Mouse (Mus musculus) midbrain, embryonic 14.5 days (tissue): ENCODE results near the gene Ptprq. TPM values are rescaled to one million over a fixed set of nuclear protein-coding genes. Genes with fewer than 3 reads are reported as not detected.

ENCODE experiments used
- ATAC-seq: fragments of 200-750 bp; cut with Nextera tagmentation; 2 replicates; pipeline ENCODE4 v1.8.0; 2017; ENCODE audit warnings: moderate number of reproducible peaks, moderate library complexity; ENCODE audit not compliant: low FRiP score, low TSS enrichment
- DNase-seq: peaks from one replicate; pipeline ENCODE4 v3.0.0-alpha.2; 2015
- H3K27ac ChIP-seq: fragments of 300-500 bp; sonication (generic); replicated peaks from 2 replicates; pipeline ENCODE4 v1.5.1; 2014; ENCODE audit warnings: mild to moderate bottlenecking, low read depth, low read length, moderate library complexity
- H3K27me3 ChIP-seq: fragments of 300-500 bp; sonication (generic); 2 replicates; pipeline ENCODE4 v1.6.1; 2014; ENCODE audit warnings: low read length, control low read depth, mixed read lengths; ENCODE audit not compliant: control insufficient read depth, insufficient read depth
- H3K36me3 ChIP-seq: fragments of 300-500 bp; sonication (generic); 2 replicates; pipeline ENCODE4 v1.6.1; 2014; ENCODE audit warnings: low read length, control low read depth; ENCODE audit not compliant: control insufficient read depth, insufficient read depth
- H3K4me1 ChIP-seq: fragments of 300-500 bp; sonication (generic); 2 replicates; pipeline ENCODE4 v1.6.1; 2014; ENCODE audit warnings: mild to moderate bottlenecking, antibody characterized with exemption, low read length, control low read depth; ENCODE audit not compliant: control insufficient read depth, insufficient read depth
- H3K4me2 ChIP-seq: fragments of 300-500 bp; sonication (generic); 2 replicates; pipeline ENCODE4 v1.6.1; 2014; ENCODE audit warnings: mild to moderate bottlenecking, low read length, moderate library complexity
- H3K4me3 ChIP-seq: fragments of 300-500 bp; sonication (generic); replicated peaks from 2 replicates; pipeline ENCODE4 v1.5.1; 2014; ENCODE audit warnings: low read depth, low read length
- H3K9ac ChIP-seq: fragments of 300-500 bp; sonication (generic); replicated peaks from 2 replicates; pipeline ENCODE4 v1.6.1; 2014; ENCODE audit warnings: mild to moderate bottlenecking, low read length, moderate library complexity
- H3K9me3 ChIP-seq: fragments of 300-500 bp; sonication (generic); 2 replicates; pipeline ENCODE4 v1.6.1; 2016; ENCODE audit warnings: low read length, control low read depth, mixed read lengths; ENCODE audit not compliant: control insufficient read depth
- WGBS: fragments of 180-500 bp; shearing (Covaris S2); extraction: QIAGEN DNeasy Blood & Tissue Kit; methylation state at CpG from one replicate; pipeline ENCODE4 v1.1.7; 2014; 5-methylcytosine and 5-hydroxymethylcytosine counted together
- polyA plus RNA-seq: library from polyadenylated mRNA; unstranded; fragments of >200 nt; fragmentation: Nextera tagmentation; extraction: Ambion mirVana; gene quantifications from 2 replicates; pipeline ENCODE4 v1.2.1, GENCODE M21; 2014

Gene Ptprq
- polyA plus RNA-seq, 1 experiment from 2014 or later, result 0.43 TPM

DNA sequence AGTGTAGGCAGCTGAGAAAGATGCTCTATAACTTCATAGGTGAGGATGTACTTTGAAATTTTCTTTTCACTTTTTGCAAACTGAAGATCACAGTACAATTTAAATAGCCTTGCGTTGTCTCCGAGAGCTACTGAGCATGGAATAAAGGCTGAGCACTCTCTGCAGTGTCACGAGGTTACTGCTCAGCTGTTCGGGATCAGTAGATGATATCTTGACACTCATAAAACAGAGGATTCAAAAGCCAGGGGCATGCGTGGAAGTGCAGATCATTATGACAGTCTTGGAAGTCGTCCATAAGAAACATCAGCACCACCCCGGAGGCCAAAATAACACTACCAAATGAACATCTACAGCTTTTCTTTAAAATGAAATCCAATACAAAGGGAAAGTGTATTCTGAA, 203.2 kb downstream of the Ptprq start:
- Histone ChIP-seq H3K4me3 (no peak overlapping the region), H3K9ac (no peak overlapping the region), H3K9me3 (no peaks in the 10 kb centered on the region), H3K4me1 (no peaks in the 10 kb centered on the region), H3K4me2 (no peak overlapping the region), H3K27me3 (no peaks in the 10 kb centered on the region), H3K27ac (no peak overlapping the region), H3K36me3 (no peaks in the 10 kb centered on the region)
- ATAC-seq (no peak), DNase-seq (no peak)
- WGBS, result 86% methylated on average over 7 of the region's 7 CpGs

DNA sequence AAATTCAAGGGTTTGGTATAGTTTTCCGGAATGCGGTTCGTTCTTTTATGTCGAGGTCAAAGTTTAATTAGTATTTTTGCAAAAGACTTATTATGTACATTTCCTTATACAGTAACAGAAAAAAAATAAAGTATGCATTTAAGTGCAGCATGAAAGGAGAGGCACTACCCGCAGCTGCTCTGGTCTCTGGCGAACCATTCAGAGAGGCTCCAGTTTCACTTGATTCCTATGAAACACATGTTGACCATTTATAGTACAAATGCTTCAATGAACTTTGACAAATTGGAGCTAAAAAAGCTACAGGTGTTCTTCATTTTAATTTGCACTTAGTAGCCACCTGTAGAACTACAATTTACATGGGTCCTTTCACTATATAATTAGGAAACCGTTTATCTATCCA, 205.1 kb downstream of the Ptprq start:
- Histone ChIP-seq H3K27ac (no peak overlapping the region), H3K4me3 (no peak overlapping the region), H3K36me3 (no peaks in the 10 kb centered on the region), H3K9me3 (no peaks in the 10 kb centered on the region), H3K27me3 (no peaks in the 10 kb centered on the region), H3K4me1 (no peaks in the 10 kb centered on the region), H3K9ac (no peak overlapping the region), H3K4me2 (no peak overlapping the region)
- 89% methylated on average over 7 of the region's 7 CpGs for WGBS
- no peak for DNase-seq
- ATAC-seq, result no peak

DNA sequence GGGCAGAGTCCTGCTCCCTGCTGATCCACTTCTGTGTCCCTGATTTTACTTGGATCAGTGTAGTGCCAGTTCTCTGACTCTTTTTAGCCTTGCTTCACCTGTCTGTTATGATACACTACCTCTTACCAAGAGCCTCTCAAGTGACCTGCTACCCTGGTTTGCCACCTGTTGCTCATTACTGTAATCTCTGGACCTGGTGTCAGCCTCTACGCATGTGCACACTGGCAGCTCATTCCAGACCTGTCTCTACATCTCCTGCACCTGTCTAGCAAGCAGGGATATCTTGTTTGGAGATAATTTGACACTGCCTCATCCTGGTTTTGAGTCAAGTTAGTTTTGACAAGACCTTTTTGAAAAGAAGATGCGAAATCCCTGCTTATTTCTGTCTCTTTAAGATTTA, 213.5 kb downstream of the Ptprq start:
- ATAC-seq (no peak), DNase-seq (no peak)
- H3K36me3 ChIP-seq, result no peaks in the 10 kb centered on the region
- H3K27ac ChIP-seq, result no peak overlapping the region
- 90% methylated on average over 2 of the region's 2 CpGs for WGBS
- H3K4me1 ChIP-seq, result no peaks in the 10 kb centered on the region
- no peaks in the 10 kb centered on the region for H3K27me3 ChIP-seq
- H3K4me3 ChIP-seq, result no peak overlapping the region
- no peak overlapping the region for H3K4me2 ChIP-seq
- no peaks in the 10 kb centered on the region for H3K9me3 ChIP-seq
- no peak overlapping the region for H3K9ac ChIP-seq

DNA sequence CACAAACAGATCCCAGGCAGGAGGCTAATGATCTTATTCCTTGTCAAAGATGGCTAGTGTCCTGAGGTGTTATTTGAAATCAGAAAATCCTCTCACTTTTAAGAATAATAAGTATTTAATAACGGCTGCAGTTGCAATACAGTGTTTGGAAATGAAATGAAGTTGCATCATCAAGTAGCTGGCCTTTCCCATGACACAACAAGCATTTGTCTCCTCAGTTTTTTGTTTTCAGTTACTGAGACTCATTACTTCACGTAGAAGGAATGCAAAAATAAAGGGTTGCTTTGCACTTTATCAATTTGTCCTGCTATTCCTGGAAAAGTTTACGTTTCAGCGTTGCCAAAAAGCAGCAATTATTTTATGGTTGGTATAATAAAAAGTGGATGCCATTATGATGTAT, 216.4 kb downstream of the Ptprq start:
- ATAC-seq (no peak), DNase-seq (no peak)
- Histone ChIP-seq H3K9me3 (no peaks in the 10 kb centered on the region), H3K9ac (no peak overlapping the region), H3K36me3 (no peaks in the 10 kb centered on the region), H3K4me2 (no peak overlapping the region), H3K27me3 (no peaks in the 10 kb centered on the region), H3K27ac (no peak overlapping the region), H3K4me1 (no peaks in the 10 kb centered on the region), H3K4me3 (no peak overlapping the region)
- WGBS, result 86% methylated on average over 4 of the region's 4 CpGs

DNA sequence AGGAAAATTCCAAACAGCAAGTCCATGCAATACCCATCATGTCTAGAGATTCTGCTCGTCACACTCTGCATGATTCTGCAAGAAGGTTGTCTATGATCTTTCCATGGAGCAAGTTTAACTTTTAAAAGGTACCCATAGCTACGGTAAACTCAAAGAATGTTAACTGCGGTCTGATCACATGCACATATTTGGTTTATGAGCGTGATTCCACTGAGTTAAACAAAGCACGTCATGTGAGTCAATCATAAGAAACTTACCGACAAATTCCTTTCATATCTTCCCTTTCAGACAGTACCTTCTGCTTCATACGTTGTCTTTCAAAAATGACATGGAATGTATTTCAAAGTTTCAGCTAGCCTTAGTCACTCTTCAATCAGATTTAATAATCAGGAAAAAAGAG, 217.7 kb downstream of the Ptprq start:
- Histone ChIP-seq H3K27ac (no peak overlapping the region), H3K4me1 (no peaks in the 10 kb centered on the region), H3K9ac (no peak overlapping the region), H3K36me3 (no peaks in the 10 kb centered on the region), H3K27me3 (no peaks in the 10 kb centered on the region), H3K4me3 (no peak overlapping the region), H3K9me3 (no peaks in the 10 kb centered on the region), H3K4me2 (no peak overlapping the region)
- DNase-seq (no peak), ATAC-seq (no peak)
- 96% methylated on average over 7 of the region's 7 CpGs for WGBS

DNA sequence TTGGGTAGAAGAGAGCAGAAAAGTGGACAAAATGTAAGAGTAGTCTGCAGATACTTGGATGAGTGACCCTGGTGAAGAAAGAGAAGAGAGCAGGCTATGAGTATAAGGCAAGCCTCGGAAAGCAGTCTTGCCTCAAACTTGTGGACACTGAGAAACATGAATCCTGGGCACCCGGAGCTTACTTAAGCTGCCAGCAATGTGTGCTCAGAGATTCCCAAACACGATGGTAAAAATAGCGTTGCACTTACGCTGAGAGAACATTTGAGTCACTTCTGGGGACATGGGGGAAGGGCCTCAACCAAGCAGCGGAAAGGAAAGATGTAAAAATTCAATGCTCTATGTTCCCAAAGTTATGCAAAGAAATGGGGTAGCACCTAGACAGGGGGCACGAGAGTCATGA, 220.2 kb downstream of the Ptprq start:
- WGBS, result 88% methylated on average over 7 of the region's 7 CpGs
- Histone ChIP-seq H3K27ac (no peak overlapping the region), H3K9ac (no peak overlapping the region), H3K36me3 (no peaks in the 10 kb centered on the region), H3K9me3 (no peaks in the 10 kb centered on the region), H3K4me3 (no peak overlapping the region), H3K4me1 (no peaks in the 10 kb centered on the region), H3K27me3 (no peaks in the 10 kb centered on the region), H3K4me2 (no peak overlapping the region)
- no peak for DNase-seq
- no peak for ATAC-seq

DNA sequence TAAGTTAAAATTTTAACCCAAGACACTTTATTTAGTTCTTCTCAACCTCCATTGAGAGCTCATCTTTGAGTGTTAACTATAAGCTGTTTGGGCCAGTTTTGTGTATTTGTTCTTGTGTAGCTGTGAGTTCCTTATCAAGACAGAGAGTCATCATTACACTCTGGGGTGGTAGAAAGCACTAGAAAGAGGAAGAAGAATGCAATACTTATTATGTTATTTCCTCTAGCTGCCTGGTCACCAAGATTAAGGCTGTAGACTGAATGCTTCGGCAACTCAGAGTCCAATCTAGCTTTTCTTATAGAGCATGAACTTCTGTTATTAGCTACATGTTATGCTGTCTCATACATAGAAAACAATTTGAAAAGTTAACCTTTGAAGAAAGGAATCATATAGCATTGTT, 223.4 kb downstream of the Ptprq start:
- no peak for DNase-seq
- Histone ChIP-seq H3K4me3 (no peak overlapping the region), H3K27ac (no peak overlapping the region), H3K27me3 (no peaks in the 10 kb centered on the region), H3K4me2 (no peak overlapping the region), H3K9me3 (no peaks in the 10 kb centered on the region), H3K9ac (no peak overlapping the region), H3K36me3 (no peaks in the 10 kb centered on the region), H3K4me1 (no peaks in the 10 kb centered on the region; the same call in 1 of the 2 replicates)
- 93% methylated on average over 1 of the region's 1 CpGs for WGBS
- ATAC-seq, result no peak

DNA sequence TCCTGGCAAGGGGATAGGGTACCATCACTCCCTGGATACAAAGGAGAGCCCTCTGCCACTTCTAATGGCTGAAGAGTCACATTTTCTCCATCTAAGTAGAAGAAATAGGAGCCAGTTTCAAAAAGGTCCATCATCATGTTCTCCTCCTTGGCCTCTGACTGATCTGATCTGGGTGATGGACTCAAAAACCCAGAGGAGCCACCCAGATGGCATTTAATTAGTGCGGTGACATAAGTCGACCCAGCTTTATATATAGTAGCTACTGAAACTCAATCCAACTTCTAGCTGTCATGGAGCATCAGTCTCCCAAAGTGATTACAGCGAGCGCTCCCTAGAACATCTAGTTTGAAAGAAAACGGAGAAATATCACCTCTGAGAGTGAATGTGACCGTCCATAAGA, 225.3 kb downstream of the Ptprq start, which contains the start of gene Myf6:
Myf6 (minus strand) TSS at position 170 of the 400 bp plus-strand sequence.
- no peak for ATAC-seq
- H3K4me1 ChIP-seq, result no peaks in the 10 kb centered on the region; the same call in 1 of the 2 replicates
- no peaks in the 10 kb centered on the region for H3K36me3 ChIP-seq
- H3K4me3 ChIP-seq, result 0 out of 2 replicates have a peak within 1 kb of the TSS, but pooled peaks have one; percentile 19
- no peak for DNase-seq
- H3K4me2 ChIP-seq, result peak within 1 kb of the TSS; percentile 51
- no peaks in the 10 kb centered on the region for H3K9me3 ChIP-seq
- H3K27ac ChIP-seq, result no peak within 1 kb of the TSS
- peak within 1 kb of the TSS; percentile 39; the same call in 1 of the 2 replicates for H3K9ac ChIP-seq
- H3K27me3 ChIP-seq, result no peaks in the 10 kb centered on the region
- 96% methylated on average over 6 of the region's 6 CpGs for WGBS

DNA sequence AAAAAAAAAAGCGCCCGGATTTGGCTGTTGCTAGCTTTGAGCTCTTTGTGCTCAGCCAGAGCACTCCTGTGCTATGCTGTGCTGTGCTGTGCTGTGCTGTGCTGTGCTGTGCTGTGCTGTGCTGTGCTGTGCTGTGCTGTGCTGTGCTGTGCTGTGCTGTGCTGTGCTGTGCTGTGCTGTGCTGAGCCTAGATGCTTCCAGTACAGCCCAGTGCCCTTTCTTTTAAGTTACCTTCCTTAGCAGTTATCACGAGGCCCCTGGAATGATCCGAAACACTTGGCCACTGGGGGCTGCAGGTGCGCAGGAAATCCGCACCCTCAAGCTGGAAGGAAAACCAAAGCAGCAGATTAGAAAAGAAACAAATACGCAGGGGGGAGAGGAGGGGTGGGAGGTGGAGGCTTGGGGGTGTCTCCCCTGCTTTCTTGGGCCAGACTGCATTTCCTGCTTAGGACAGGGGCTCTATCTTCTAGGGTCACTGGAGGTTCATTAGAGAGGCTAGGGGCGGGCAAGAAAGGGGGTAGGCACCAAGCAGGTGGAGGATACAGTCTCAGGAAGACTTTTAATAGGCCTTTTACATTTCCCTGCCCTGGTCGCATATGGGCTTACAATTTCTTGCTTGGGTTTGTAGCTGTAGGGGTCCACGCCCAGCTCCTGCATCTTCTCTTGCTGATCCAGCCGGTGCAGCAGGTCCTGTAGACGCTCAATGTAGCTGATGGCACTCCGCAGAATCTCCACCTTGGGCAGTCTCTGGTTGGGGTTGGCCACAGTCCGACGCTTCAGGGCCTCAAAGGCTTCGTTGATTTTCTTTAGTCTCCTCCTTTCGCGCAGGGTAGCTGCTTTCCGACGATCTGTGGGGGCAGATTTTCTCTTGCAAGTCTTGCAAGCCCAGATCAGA, 226.0 kb downstream of the Ptprq start:
- Histone ChIP-seq H3K36me3 (no peaks in the 10 kb centered on the region), H3K27ac (no peak overlapping the region), H3K27me3 (no peaks in the 10 kb centered on the region), H3K9me3 (no peaks in the 10 kb centered on the region), H3K4me2 (peak overlapping the region; percentile 51), H3K4me1 (no peaks in the 10 kb centered on the region; the same call in 1 of the 2 replicates), H3K4me3 (peak overlapping the region; percentile 19), H3K9ac (peak overlapping the region; percentile 39; the same call in 1 of the 2 replicates)
- ATAC-seq (peak; percentile 9; the same call in 1 of the 2 replicates), DNase-seq (no peak)
- WGBS, result 39% methylated on average over 20 of the region's 20 CpGs
